Mouse (Mus musculus) CD4-positive naive resting alpha-beta T cell, adult 57 days (primary cell): ENCODE measurements around the gene Vmn2r35. TPM values are rescaled to one million over a fixed set of nuclear protein-coding genes. Genes with fewer than 3 reads are reported as not detected.

Source experiments
- total RNA-seq: library from RNA; stranded (reverse); gene quantifications from one replicate; pipeline ENCODE4 v1.2.4, GENCODE M21; 2023

The Vmn2r35 gene
- not detected for total RNA-seq

GRCm38 (mm10) chr7:7819767-7820166 lies at the start of gene Vmn2r35:
Gene Vmn2r35 (minus strand): TSS chr7:7819867.

Other genes with a start within 250 kb of the Vmn2r35 start
- gene Vmn2r34, start 130.4 kb downstream of the Vmn2r35 start, total RNA-seq, result not detected
- not detected for gene Vmn2r36, start 82.6 kb upstream of the Vmn2r35 start, total RNA-seq